Mouse (Mus musculus): Measurements from ENCODE around the gene Gm49354. TPM values are rescaled to one million over a fixed set of nuclear protein-coding genes. Genes with fewer than 3 reads are reported as not detected.

Gm49354 gene
- total and polyA plus RNA-seq, 3 experiments: 3.6 TPM; not detected in 2

DNA sequence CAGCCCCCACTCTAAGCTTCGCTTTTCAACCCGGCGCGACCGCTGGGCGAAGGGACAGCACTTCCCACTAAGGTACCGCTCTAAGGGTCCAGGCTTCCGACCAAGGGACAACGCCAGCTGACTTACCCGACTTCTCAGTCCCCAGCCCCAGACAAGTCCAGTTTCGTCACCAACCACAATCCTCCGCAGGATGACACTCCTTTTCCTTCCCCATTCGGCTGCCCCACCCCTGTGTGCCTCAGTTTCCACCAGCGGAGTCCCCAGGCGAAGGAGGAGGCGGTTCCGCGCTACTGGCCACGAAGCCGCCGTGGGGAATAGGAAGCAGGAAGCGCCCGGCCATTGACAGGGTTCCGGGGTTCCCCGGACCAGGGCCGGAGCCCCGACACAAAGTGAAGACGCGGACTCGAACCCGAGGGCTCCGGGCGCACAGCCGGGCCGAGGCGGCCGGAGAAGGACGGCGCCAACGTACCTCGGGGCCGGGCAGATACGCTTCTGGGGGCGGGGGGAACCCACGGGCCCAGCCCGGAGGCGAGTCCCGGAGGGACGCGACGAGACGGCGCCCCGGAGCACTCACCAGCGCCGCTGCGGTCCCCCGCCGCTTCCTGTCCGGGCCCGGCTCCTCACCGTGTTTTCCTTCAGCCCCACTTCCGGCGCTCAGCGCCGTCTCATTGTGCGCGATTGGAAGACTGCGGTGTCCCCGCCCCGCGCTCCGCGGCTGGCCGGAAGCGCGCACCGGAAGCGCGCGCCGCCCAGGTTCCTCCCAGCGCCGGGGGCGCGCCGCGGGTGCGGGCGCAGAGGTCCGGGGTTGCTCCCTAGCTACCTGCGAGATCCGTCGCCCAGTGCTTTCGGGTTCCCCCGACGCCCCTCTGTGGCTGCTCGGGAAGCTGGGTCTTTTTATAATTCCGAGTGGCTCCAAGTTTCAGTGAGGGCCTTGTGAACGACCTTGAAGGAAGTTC, 40.7 kb upstream of the Gm49354 start, which contains the start of gene Tut7:
Gene Tut7, minus strand, starts transcription at position 641 of the 956 bp plus-strand sequence.
- Histone ChIP-seq H3K4me3 (ENCODE audit: control insufficient read depth in 1 of 2, insufficient read depth in 1 of 2, low read depth in 2 of 2, low read length in 2 of 2) (peak within 1 kb of the TSS; percentile 80 to 82), H3K27me3 (ENCODE audit: control insufficient read depth in 1 of 2, insufficient read depth in 2 of 2, low read length in 2 of 2) (no peaks in the 10 kb centered on the region), H3K4me1 (ENCODE audit: control insufficient read depth in 1 of 2, insufficient read depth in 2 of 2, low read length in 2 of 2) (peaks cover 15 to 26% of the 10 kb centered on the region in 2 experiments), H3K79me2 (ENCODE audit: control insufficient read depth, insufficient read depth, low read length, poor library complexity) (peaks cover 48% of the 10 kb centered on the region), H3K9ac (ENCODE audit: control insufficient read depth, low read depth, low read length, poor library complexity, severe bottlenecking) (peak within 1 kb of the TSS; percentile 96), H3K36me3 (ENCODE audit: control insufficient read depth in 1 of 2, insufficient read depth in 2 of 2, low read length in 2 of 2) (peaks cover 4 to 27% of the 10 kb centered on the region in 2 experiments), H3K9me3 (replicated peaks; ENCODE audit: insufficient read depth, low read length) (no peaks in the 10 kb centered on the region), H3K27ac (ENCODE audit: control insufficient read depth, low read depth, low read length) (peak within 1 kb of the TSS; percentile 93)
- DNase-seq (ENCODE audit: low read depth, low spot score): peak; percentile 96
- TF ChIP-seq POLR2AphosphoS2 (IDR thresholded peaks at IDR 0.05; ENCODE audit: low read length) (peak; percentile 69; the same call in 1 of the 2 replicates), TAL1 (IDR thresholded peaks at IDR 0.05; ENCODE audit: low read length) (no peak), CHD1 (IDR thresholded peaks at IDR 0.05; ENCODE audit: low read depth, low read length) (peak; percentile 87; the same call in 1 of the 2 replicates), ZMIZ1 (IDR thresholded peaks at IDR 0.05; ENCODE audit: low read depth, low read length) (peak; percentile 89), UBTF (IDR thresholded peaks at IDR 0.05; ENCODE audit: borderline replicate concordance, insufficient read depth, low read depth, low read length) (peak; percentile 85; the same call in 1 of the 2 replicates), NELFE (IDR thresholded peaks at IDR 0.05; ENCODE audit: low read depth, low read length) (peak; percentile 91), TBP (IDR thresholded peaks at IDR 0.05; ENCODE audit: low read depth, low read length) (no peak; the same call in none of the 2 replicates), MYC (IDR thresholded peaks at IDR 0.05; ENCODE audit: low read depth, low read length) (no peak), GABPA (IDR thresholded peaks at IDR 0.05; ENCODE audit: low read depth, low read length) (no peak), MAZ (IDR thresholded peaks at IDR 0.05; ENCODE audit: low read depth, low read length) (peak; percentile 86), BHLHE40 (IDR thresholded peaks at IDR 0.05; ENCODE audit: borderline replicate concordance, low read depth, low read length) (no peak), ELF1 (IDR thresholded peaks at IDR 0.05; ENCODE audit: low read depth, low read length) (peak; percentile 90), HCFC1 (IDR thresholded peaks at IDR 0.05; ENCODE audit: low read depth, low read length) (peak; percentile 86), JUND (IDR thresholded peaks at IDR 0.05; ENCODE audit: low read depth, low read length) (no peak), ZKSCAN1 (IDR thresholded peaks at IDR 0.05; ENCODE audit: low read depth, low read length) (no peak), MXI1 (IDR thresholded peaks at IDR 0.05; ENCODE audit: low read depth, low read length) (peak; percentile 79), USF2 (IDR thresholded peaks at IDR 0.05; ENCODE audit: borderline replicate concordance in 1 of 2, insufficient read depth in 1 of 2, low read depth in 1 of 2, low read length in 2 of 2) (no peak), MAFK (IDR thresholded peaks at IDR 0.05; ENCODE audit: borderline replicate concordance, low read depth, low read length) (no peak), GATA1 (IDR thresholded peaks at IDR 0.05; ENCODE audit: low read depth, low read length) (no peak), ZNF384 (IDR thresholded peaks at IDR 0.05; ENCODE audit: low read depth, low read length) (no peak), KAT2A (conservative IDR thresholded peaks at IDR 0.05; ENCODE audit: low read depth, low read length) (peak; percentile 64; the same call in 1 of the 2 replicates), ETS1 (IDR thresholded peaks at IDR 0.05; ENCODE audit: low read depth, low read length) (peak; percentile 65), RCOR1 (IDR thresholded peaks at IDR 0.05; ENCODE audit: low read depth, low read length) (0 out of 2 replicates have a peak, but pooled peaks have one; percentile 32), RAD21 (IDR thresholded peaks at IDR 0.05; ENCODE audit: low read depth, low read length) (no peak), SMC3 (IDR thresholded peaks at IDR 0.05; ENCODE audit: low read depth, low read length) (no peak; the same call in 1 of the 2 replicates), MYB (IDR thresholded peaks at IDR 0.05; ENCODE audit: low read depth, low read length) (0 out of 2 replicates have a peak, but pooled peaks have one; percentile 30), ZC3H11A (IDR thresholded peaks at IDR 0.05; ENCODE audit: low read depth, low read length) (no peak), E2F4 (IDR thresholded peaks at IDR 0.05; ENCODE audit: borderline replicate concordance, low read depth, low read length) (no peak), POLR2A (IDR thresholded peaks at IDR 0.05; ENCODE audit: control insufficient read depth in 1 of 2, insufficient read depth in 1 of 2, low read depth in 1 of 2, low read length in 2 of 2, poor library complexity in 1 of 2) (peak; percentile 86 to 95), TCF12 (IDR thresholded peaks at IDR 0.05; ENCODE audit: low read depth, low read length) (peak; percentile 75), CHD2 (IDR thresholded peaks at IDR 0.05; ENCODE audit: low read length) (no peak), CTCF (IDR thresholded peaks at IDR 0.05 in 2 of 3, conservative IDR thresholded peaks at IDR 0.05 in 1 of 3; ENCODE audit: control insufficient read depth in 1 of 3, insufficient read depth in 1 of 3, low read depth in 2 of 3, low read length in 3 of 3, poor library complexity in 1 of 3, severe bottlenecking in 1 of 3) (peak in 1 of 3 experiments; percentile 30; a peak in 2 of 6 replicates), EP300 (IDR thresholded peaks at IDR 0.05; ENCODE audit: low read depth in 1 of 2, low read length in 2 of 2) (peak in 1 of 2 experiments; percentile 58; a peak in 2 of 4 replicates), MEF2A (IDR thresholded peaks at IDR 0.05; ENCODE audit: extremely low read depth, insufficient replicate concordance, low read depth, low read length, poor library complexity, severe bottlenecking) (0 out of 2 replicates have a peak, but pooled peaks have one; percentile 43), MAX (IDR thresholded peaks at IDR 0.05; ENCODE audit: low read length) (peak; percentile 7)

All from MEL (cell line).